Comparison of ENCODE assay signal across 23 mouse cellular contexts in the genomic region with DNA sequence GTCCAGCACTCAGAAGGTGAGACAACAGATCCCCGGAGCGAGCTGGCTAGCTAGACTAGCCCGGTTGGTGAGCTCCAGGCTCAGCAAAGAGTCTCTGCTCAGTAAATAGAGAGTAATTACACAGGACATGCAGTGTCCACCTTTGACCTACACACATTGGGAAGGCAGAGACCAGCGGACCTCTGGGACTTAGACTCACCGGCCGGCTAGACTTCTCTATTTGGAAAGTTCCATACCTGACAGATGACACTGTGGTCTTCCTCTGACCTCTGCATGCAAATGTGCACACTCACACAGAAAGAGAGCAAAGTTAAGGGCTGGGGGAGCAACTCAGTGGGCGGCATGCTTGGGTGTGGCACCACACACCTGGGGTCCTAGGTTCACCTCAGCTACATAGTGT. TPM values are rescaled to one million over a fixed set of nuclear protein-coding genes. Genes with fewer than 3 reads are reported as not detected.
"Had no signal": no experiment of that assay in that cellular context is flagged by ENCODE, and none has a peak within 500 bp of the region (broad histone marks: within the 10 kb centered on the region; RNA-seq: fewer than 3 reads in every experiment).

No protein-coding gene starts in this region.

- H3K9me3 ChIP-seq: lung, embryonic 15.5 days; megakaryocyte, embryonic 14.5 days; midbrain, embryonic 10.5 days; midbrain, embryonic 13.5 days; neural tube, embryonic 13.5 days; stomach, embryonic 15.5 days had no signal

- DNase-seq: kidney, adult 11 months; kidney, adult 9 months; kidney, postnatal 14 days; kidney, postnatal 4 days; lung, adult 18-20 months; lung, postnatal 10 days; lung, postnatal 36 days; retina, postnatal 1 day; right cerebral cortex, postnatal 25 days; spleen, adult 18-20 months; thymus, adult 2 months; thymus, postnatal 14 days; thymus, postnatal 4 days had no signal

- H3K4me2 ChIP-seq: lung, embryonic 15.5 days; midbrain, embryonic 13.5 days; neural tube, embryonic 13.5 days; stomach, embryonic 15.5 days had no signal

- H3K4me3 ChIP-seq: lung, embryonic 15.5 days; megakaryocyte, embryonic 14.5 days; midbrain, embryonic 10.5 days; midbrain, embryonic 13.5 days; myocyte; neural tube, embryonic 13.5 days; stomach, embryonic 15.5 days had no signal

- H3K27me3 ChIP-seq: lung, embryonic 15.5 days; midbrain, embryonic 13.5 days; neural tube, embryonic 13.5 days; stomach, embryonic 15.5 days had no signal

- H3K36me3 ChIP-seq: lung, embryonic 15.5 days; midbrain, embryonic 10.5 days; midbrain, embryonic 13.5 days; neural tube, embryonic 13.5 days; stomach, embryonic 15.5 days had no signal

- H3K9ac ChIP-seq: lung, embryonic 15.5 days; midbrain, embryonic 13.5 days; neural tube, embryonic 13.5 days; stomach, embryonic 15.5 days had no signal

- H3K4me1 ChIP-seq: midbrain, embryonic 13.5 days; neural tube, embryonic 13.5 days had no signal

- H3K27ac ChIP-seq: lung, embryonic 15.5 days; midbrain, embryonic 10.5 days; midbrain, embryonic 13.5 days; neural tube, embryonic 13.5 days; stomach, embryonic 15.5 days had no signal

- ATAC-seq: midbrain, embryonic 13.5 days; midbrain, embryonic 16.5 days had no signal

RNA-seq across cellular contexts. Expression of gene Fscn1, which starts 12.7 kb away (rescaled TPM):
- total RNA-seq: monocyte, adult 5-6 weeks; neutrophil, adult 5-6 weeks had no signal
